20 mouse cellular contexts compared by ENCODE assay signal in the genomic region with DNA sequence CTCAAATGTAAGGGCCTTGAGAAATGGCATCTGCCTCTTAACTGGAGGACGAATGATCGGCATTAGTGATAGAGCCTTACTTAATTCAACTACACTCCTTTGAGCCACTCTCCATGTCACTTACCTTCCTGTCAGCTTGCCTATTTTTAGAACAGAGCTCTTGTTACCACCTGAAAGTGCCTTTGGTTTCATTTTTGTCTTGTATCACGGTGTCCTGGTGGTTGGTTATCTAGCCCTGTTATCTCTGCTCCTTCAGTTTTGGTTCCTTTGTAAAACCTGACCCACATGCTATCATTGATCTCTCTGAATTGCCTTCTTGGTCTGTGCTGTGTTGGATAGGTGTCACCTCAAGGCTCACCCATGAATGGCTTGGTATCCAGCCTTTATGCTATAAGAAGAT.
A peak's percentile ranks its signal among the peaks of the same experiment; 100 is the strongest.
DNase-seq lines count a peak whose midpoint lies in the region; TF ChIP-seq lines count a peak whose summit lies in the region.
"Had no signal": no experiment of that assay in that cellular context is flagged by ENCODE, and none has a peak within 500 bp of the region (broad histone marks: within the 10 kb centered on the region; RNA-seq: fewer than 3 reads in every experiment).

No protein-coding gene starts in this region.

- H3K4me3 ChIP-seq in thymus, adult 2 months (ENCODE audit: control insufficient read depth, insufficient read depth, low read length), result no peak overlapping the region
- H3K4me3 ChIP-seq in CH12.LX (replicated peaks in 1 of 3; ENCODE audit: low read depth in 2 of 3, low read length in 2 of 3, poor library complexity in 1 of 3), result no peak overlapping the region
- H3K4me3 ChIP-seq: hindbrain, embryonic 15.5 days; limb, embryonic 13.5 days; liver, embryonic 13.5 days had no signal

- peak; percentile 18 for DNase-seq in thymus, adult 2 months
- DNase-seq in thymus, postnatal 10 days (ENCODE audit: low spot score in 2 of 2), result no peak
- DNase-seq in B cell, adult 2 months, result peak; percentile 14 to 28
- DNase-seq in CH12.LX (ENCODE audit: extremely low read depth), result no peak
- peak; percentile 78 for DNase-seq in naive thymus-derived CD4-positive, alpha-beta T cell, adult 2 months (ENCODE audit: low read depth)
- no peak for DNase-seq in testis, postnatal 14 days (ENCODE audit: low spot score)
- no peak for DNase-seq in frontal cortex, postnatal 25 days (ENCODE audit: low spot score in 2 of 2)
- DNase-seq in heart, postnatal 10 days, result no peak
- DNase-seq: adrenal gland, postnatal 14 days; cerebellum, adult 2 months; gastrocnemius, postnatal 14 days; kidney, adult 9 months; kidney, postnatal 36 days; liver, embryonic 13.5 days; lung, adult 2 months; lung, postnatal 14 days; spleen, adult 18-20 months had no signal

- H3K4me1 ChIP-seq in thymus, adult 2 months (replicated peaks; ENCODE audit: control insufficient read depth, insufficient read depth, low read length), result peaks cover 14% of the 10 kb centered on the region
- H3K4me1 ChIP-seq in CH12.LX (ENCODE audit: control insufficient read depth in 1 of 2, insufficient read depth in 2 of 2), result peaks cover 4 to 30% of the 10 kb centered on the region in 2 experiments; a peak in 3 of 4 replicates
- H3K4me1 ChIP-seq: hindbrain, embryonic 15.5 days had no signal

- no peak overlapping the region for H3K9ac ChIP-seq in CH12.LX (ENCODE audit: insufficient read depth, low read depth)
- H3K9ac ChIP-seq: hindbrain, embryonic 15.5 days; limb, embryonic 13.5 days; liver, embryonic 13.5 days had no signal

- intact Hi-C loops in heart, postnatal 10 days (cut with DNase I), result no loop called here

- H3K27ac ChIP-seq in thymus, adult 2 months (ENCODE audit: control insufficient read depth, insufficient read depth, low read length), result no peak overlapping the region
- no peak overlapping the region for H3K27ac ChIP-seq in CH12.LX (ENCODE audit: insufficient read depth, low read depth)
- H3K27ac ChIP-seq: hindbrain, embryonic 15.5 days; limb, embryonic 13.5 days; liver, embryonic 13.5 days had no signal

- no peak; the same call in 1 of the 2 replicates for TF ChIP-seq EP300 in CH12.LX (IDR thresholded peaks at IDR 0.05; ENCODE audit: low read length)

- H3K27me3 ChIP-seq in thymus, adult 2 months (ENCODE audit: control insufficient read depth, insufficient read depth, low read length), result no peaks in the 10 kb centered on the region
- H3K27me3 ChIP-seq in CH12.LX (replicated peaks), result no peaks in the 10 kb centered on the region
- H3K27me3 ChIP-seq: hindbrain, embryonic 15.5 days; limb, embryonic 13.5 days; liver, embryonic 13.5 days had no signal

- dilution Hi-C loops in CH12.LX (cut with MboI; ENCODE audit: extremely low pct_ligation_motif_present, extremely low pct_unique_long_range_greater_than_20kb, low sequenced_read_pairs), result no loop called here

- TF ChIP-seq CTCF in thymus, adult 2 months (IDR thresholded peaks at IDR 0.05; ENCODE audit: borderline replicate concordance, control insufficient read depth, extremely low read depth, insufficient read depth, low read length, poor library complexity), result no peak
- TF ChIP-seq CTCF in CH12.LX (conservative IDR thresholded peaks at IDR 0.05 in 1 of 2, IDR thresholded peaks at IDR 0.05 in 1 of 2; ENCODE audit: low read depth in 2 of 2, low read length in 2 of 2), result no peak

- 5% methylated on average over 3 of the region's 3 CpGs for WGBS in thymus, adult 2 months

- peaks cover 2% of the 10 kb centered on the region for H3K9me3 ChIP-seq in CH12.LX (replicated peaks; ENCODE audit: low read length)
- H3K9me3 ChIP-seq: hindbrain, embryonic 15.5 days; limb, embryonic 13.5 days; liver, embryonic 13.5 days had no signal

- H3K36me3 ChIP-seq in thymus, adult 2 months (ENCODE audit: control insufficient read depth, insufficient read depth, low read length), result no peaks in the 10 kb centered on the region
- no peaks in the 10 kb centered on the region for H3K36me3 ChIP-seq in CH12.LX (replicated peaks in 1 of 2; ENCODE audit: control insufficient read depth in 1 of 2, insufficient read depth in 1 of 2, low read length in 1 of 2)
- H3K36me3 ChIP-seq: hindbrain, embryonic 15.5 days; limb, embryonic 13.5 days; liver, embryonic 13.5 days had no signal

- TF ChIP-seq POLR2A in thymus, adult 2 months (IDR thresholded peaks at IDR 0.05; ENCODE audit: control insufficient read depth, extremely low read depth, insufficient read depth, low read length, poor library complexity), result no peak
- TF ChIP-seq POLR2A in CH12.LX (IDR thresholded peaks at IDR 0.05; ENCODE audit: low read depth, low read length), result no peak

- no peak for TF ChIP-seq RAD21 in CH12.LX (IDR thresholded peaks at IDR 0.05; ENCODE audit: low read depth, low read length)

- H3K4me2 ChIP-seq in CH12.LX (ENCODE audit: insufficient read depth, low read depth, poor library complexity, severe bottlenecking), result peak overlapping the region; percentile 61
- H3K4me2 ChIP-seq: hindbrain, embryonic 15.5 days; limb, embryonic 13.5 days; liver, embryonic 13.5 days; midbrain, embryonic 11.5 days had no signal

- in situ Hi-C loops in CH12.LX (cut with MboI; ENCODE audit: low pct_ligation_motif_present, low pct_unique_long_range_greater_than_20kb, low sequenced_read_pairs), result no loop called here

- no peaks in the 10 kb centered on the region for H3K79me2 ChIP-seq in CH12.LX (replicated peaks; ENCODE audit: control insufficient read depth, extremely low read depth, insufficient read depth, poor library complexity, severe bottlenecking)

TF ChIP-seq in CH12.LX, 34 proteins besides CTCF, POLR2A, EP300 and RAD21:
- TF ChIP-seq MEF2A (IDR thresholded peaks at IDR 0.05; ENCODE audit: borderline replicate concordance, low read depth, low read length), result peak; percentile 84; the same call in 1 of the 2 replicates
- TF ChIP-seq IRF4 (IDR thresholded peaks at IDR 0.05; ENCODE audit: low read depth, low read length), result peak; percentile 23; the same call in 1 of the 2 replicates
- TF ChIP-seq MAZ (IDR thresholded peaks at IDR 0.05; ENCODE audit: low read depth, low read length), result no peak

Comparison
In these comparisons a context has a peak if more than half of its experiments do, and no peak if none do; other contexts are left out.
1. DNase-seq: peak in thymus, adult 2 months (single experiment), B cell, adult 2 months (2 of 2) and naive thymus-derived CD4-positive, alpha-beta T cell, adult 2 months (single experiment); none in thymus, postnatal 10 days (0 of 2), CH12.LX (single experiment), testis, postnatal 14 days (single experiment), frontal cortex, postnatal 25 days (0 of 2) and heart, postnatal 10 days (0 of 2).